Mouse (Mus musculus) cortical plate, adult 2 months (tissue): ENCODE results near the gene Dcdc2c.

Source experiments
- CTCF ChIP-seq: fragments of 200-500 bp; IDR thresholded peaks from 2 replicates; pipeline ENCODE4 v1.5.1; 2011; ENCODE audit warnings: mild to moderate bottlenecking, control low read depth, low read length; ENCODE audit not compliant: insufficient read depth; ENCODE audit errors: extremely low read depth
- POLR2A ChIP-seq: fragments of 200-500 bp; IDR thresholded peaks from 2 replicates; pipeline ENCODE4 v1.6.1; 2011; ENCODE audit warnings: mild to moderate bottlenecking, low read length, control low read depth; ENCODE audit not compliant: insufficient read depth; ENCODE audit errors: extremely low read depth

DNA sequence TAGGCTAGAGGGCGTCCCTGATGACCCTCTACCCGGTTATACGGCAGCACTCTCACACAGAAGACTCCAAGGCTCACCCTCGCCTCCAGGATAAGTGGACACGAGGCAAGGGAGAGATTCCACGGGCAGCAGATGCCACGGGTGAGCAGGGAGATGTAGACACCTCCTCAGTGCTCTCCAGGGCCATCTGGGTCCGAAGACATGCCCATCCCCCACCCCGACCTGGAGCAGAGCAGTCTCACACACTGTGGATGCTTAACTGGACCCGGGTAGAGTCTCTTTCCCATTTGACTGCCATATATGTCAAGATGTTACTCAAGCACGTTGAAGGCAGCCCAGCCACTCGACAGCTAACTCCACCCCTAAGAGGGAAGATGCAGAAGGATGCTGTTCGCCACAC, 38.2 kb upstream of the Dcdc2c start:
- no peak for TF ChIP-seq CTCF
- TF ChIP-seq POLR2A, result no peak
